Mouse (Mus musculus): ENCODE data around the gene Nfia. TPM values are rescaled to one million over a fixed set of nuclear protein-coding genes. Genes with fewer than 3 reads are reported as not detected.
A peak's percentile ranks its signal among the peaks of the same experiment; 100 is the strongest.

Gene Nfia
- polyA plus RNA-seq, 1 experiment from 2014 or later, result 23.5 TPM

DNA sequence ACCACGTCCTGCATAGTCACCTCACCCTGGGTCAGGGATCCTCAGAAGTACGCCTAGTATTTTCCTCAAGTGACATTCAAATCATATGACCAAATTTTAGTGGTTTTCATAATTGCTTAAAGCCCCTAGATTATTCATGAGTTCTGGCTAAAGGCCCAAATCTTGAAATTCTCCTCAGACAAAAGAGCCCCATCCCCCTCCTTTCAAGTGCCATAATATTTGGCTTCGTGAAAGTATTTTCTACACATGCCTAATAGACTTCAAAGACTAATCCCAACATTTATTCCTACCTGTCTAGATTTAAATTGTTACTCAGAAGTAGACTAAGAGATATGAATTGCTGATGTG lies 154.7 kb downstream of the Nfia start:
- no peak overlapping the region for H3K4me3 ChIP-seq (ENCODE audit: low read depth, low read length)
- WGBS, result 84% methylated on average over 3 of the region's 3 CpGs
- no peak overlapping the region for H3K4me2 ChIP-seq (ENCODE audit: low read depth, low read length)
- ATAC-seq (replicated peaks; ENCODE audit: insufficient number of reproducible peaks, low FRiP score, low TSS enrichment, low read depth) (no peak), DNase-seq (ENCODE audit: low spot score) (no peak)
- no peaks in the 10 kb centered on the region for H3K27me3 ChIP-seq (ENCODE audit: control insufficient read depth, insufficient read depth, low read length)
- no peak overlapping the region for H3K27ac ChIP-seq (replicated peaks; ENCODE audit: low read depth, low read length)
- H3K4me1 ChIP-seq (ENCODE audit: control insufficient read depth, insufficient read depth, low read length), result no peaks in the 10 kb centered on the region
- H3K36me3 ChIP-seq (replicated peaks; ENCODE audit: control insufficient read depth, insufficient read depth, low read depth, low read length), result no peaks in the 10 kb centered on the region
- no peak overlapping the region for H3K9ac ChIP-seq (replicated peaks; ENCODE audit: low read length)
- H3K9me3 ChIP-seq (replicated peaks; ENCODE audit: control insufficient read depth, low read length), result no peaks in the 10 kb centered on the region

DNA sequence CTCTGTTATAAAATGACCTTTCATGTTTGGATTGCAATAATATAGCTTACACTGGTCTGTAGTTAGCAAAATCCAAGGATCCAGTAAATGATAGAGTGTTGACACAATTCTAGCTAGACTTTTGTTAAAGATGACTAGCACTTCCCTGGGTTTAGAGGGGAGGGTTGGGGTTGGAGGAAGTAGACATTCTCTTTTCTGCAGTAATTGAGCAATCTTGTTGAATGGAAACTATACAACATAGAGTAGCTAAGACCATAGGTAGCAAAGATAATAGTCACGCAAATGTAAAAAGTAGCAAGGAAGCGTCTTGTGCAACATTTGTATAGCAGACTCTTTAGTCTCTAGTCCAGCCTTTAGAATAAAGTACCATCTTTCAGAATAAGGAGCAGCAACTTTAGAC lies 163.8 kb downstream of the Nfia start:
- Histone ChIP-seq H3K36me3 (replicated peaks; ENCODE audit: control insufficient read depth, insufficient read depth, low read depth, low read length) (no peaks in the 10 kb centered on the region), H3K9me3 (replicated peaks; ENCODE audit: control insufficient read depth, low read length) (no peaks in the 10 kb centered on the region), H3K4me2 (ENCODE audit: low read depth, low read length) (no peak overlapping the region), H3K4me3 (ENCODE audit: low read depth, low read length) (no peak overlapping the region), H3K27me3 (ENCODE audit: control insufficient read depth, insufficient read depth, low read length) (no peaks in the 10 kb centered on the region), H3K4me1 (ENCODE audit: control insufficient read depth, insufficient read depth, low read length) (no peaks in the 10 kb centered on the region), H3K27ac (replicated peaks; ENCODE audit: low read depth, low read length) (no peak overlapping the region), H3K9ac (replicated peaks; ENCODE audit: low read length) (no peak overlapping the region)
- ATAC-seq (replicated peaks; ENCODE audit: insufficient number of reproducible peaks, low FRiP score, low TSS enrichment, low read depth) (no peak), DNase-seq (ENCODE audit: low spot score) (no peak)
- 94% methylated on average over 2 of the region's 2 CpGs for WGBS

DNA sequence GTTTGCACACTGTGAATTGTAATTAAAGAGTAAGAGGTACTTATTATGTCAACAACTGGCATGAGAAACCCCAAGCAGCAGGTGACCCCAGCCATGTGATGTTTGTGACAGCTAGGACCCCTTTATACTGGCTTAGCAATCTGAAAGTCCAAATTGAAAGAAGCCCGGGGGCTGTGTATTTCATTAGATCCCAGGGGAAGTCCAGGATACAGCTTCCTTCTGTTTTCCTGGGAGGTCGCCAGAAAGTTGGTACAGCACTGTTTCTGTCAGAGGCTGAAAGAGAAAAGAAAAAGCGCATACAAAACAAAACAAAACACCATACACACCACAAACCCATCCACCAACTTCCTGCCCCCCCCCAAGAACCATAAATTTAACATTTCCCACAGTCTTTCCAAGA lies 164.4 kb downstream of the Nfia start:
- no peak overlapping the region for H3K4me2 ChIP-seq (ENCODE audit: low read depth, low read length)
- no peak overlapping the region for H3K9ac ChIP-seq (replicated peaks; ENCODE audit: low read length)
- H3K36me3 ChIP-seq (replicated peaks; ENCODE audit: control insufficient read depth, insufficient read depth, low read depth, low read length), result no peaks in the 10 kb centered on the region
- no peaks in the 10 kb centered on the region for H3K4me1 ChIP-seq (ENCODE audit: control insufficient read depth, insufficient read depth, low read length)
- ATAC-seq (replicated peaks; ENCODE audit: insufficient number of reproducible peaks, low FRiP score, low TSS enrichment, low read depth) (no peak), DNase-seq (ENCODE audit: low spot score) (no peak)
- 58% methylated on average over 3 of the region's 3 CpGs for WGBS
- no peaks in the 10 kb centered on the region for H3K27me3 ChIP-seq (ENCODE audit: control insufficient read depth, insufficient read depth, low read length)
- H3K27ac ChIP-seq (replicated peaks; ENCODE audit: low read depth, low read length), result no peak overlapping the region
- no peaks in the 10 kb centered on the region for H3K9me3 ChIP-seq (replicated peaks; ENCODE audit: control insufficient read depth, low read length)
- no peak overlapping the region for H3K4me3 ChIP-seq (ENCODE audit: low read depth, low read length)

DNA sequence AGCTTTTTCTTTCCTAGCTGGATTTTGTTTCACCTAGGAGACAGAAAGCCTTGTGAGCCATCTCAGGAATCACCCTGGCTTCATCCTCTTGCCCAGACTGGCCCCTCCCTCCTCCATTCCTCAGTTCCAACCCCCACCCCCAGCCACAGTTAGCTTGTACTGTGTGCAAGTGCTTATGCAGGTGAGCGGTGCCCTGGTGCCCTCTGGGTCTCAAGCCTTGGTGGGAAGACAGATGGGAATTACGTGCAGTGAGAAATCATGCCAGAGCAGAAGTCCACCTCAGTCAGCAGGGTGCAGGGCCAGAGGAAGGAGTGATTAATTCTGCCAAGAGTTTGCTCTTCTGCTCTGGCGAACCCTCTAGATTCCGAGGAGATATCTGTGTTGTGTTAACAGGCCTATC lies 167.0 kb downstream of the Nfia start:
- DNase-seq (ENCODE audit: low spot score) (no peak), ATAC-seq (replicated peaks; ENCODE audit: insufficient number of reproducible peaks, low FRiP score, low TSS enrichment, low read depth) (no peak)
- Histone ChIP-seq H3K27ac (replicated peaks; ENCODE audit: low read depth, low read length) (no peak overlapping the region), H3K4me2 (ENCODE audit: low read depth, low read length) (no peak overlapping the region), H3K4me3 (ENCODE audit: low read depth, low read length) (no peak overlapping the region), H3K4me1 (ENCODE audit: control insufficient read depth, insufficient read depth, low read length) (no peaks in the 10 kb centered on the region), H3K27me3 (ENCODE audit: control insufficient read depth, insufficient read depth, low read length) (no peaks in the 10 kb centered on the region), H3K9ac (replicated peaks; ENCODE audit: low read length) (no peak overlapping the region), H3K9me3 (replicated peaks; ENCODE audit: control insufficient read depth, low read length) (no peaks in the 10 kb centered on the region), H3K36me3 (replicated peaks; ENCODE audit: control insufficient read depth, insufficient read depth, low read depth, low read length) (no peaks in the 10 kb centered on the region)
- 61% methylated on average over 4 of the region's 4 CpGs for WGBS

DNA sequence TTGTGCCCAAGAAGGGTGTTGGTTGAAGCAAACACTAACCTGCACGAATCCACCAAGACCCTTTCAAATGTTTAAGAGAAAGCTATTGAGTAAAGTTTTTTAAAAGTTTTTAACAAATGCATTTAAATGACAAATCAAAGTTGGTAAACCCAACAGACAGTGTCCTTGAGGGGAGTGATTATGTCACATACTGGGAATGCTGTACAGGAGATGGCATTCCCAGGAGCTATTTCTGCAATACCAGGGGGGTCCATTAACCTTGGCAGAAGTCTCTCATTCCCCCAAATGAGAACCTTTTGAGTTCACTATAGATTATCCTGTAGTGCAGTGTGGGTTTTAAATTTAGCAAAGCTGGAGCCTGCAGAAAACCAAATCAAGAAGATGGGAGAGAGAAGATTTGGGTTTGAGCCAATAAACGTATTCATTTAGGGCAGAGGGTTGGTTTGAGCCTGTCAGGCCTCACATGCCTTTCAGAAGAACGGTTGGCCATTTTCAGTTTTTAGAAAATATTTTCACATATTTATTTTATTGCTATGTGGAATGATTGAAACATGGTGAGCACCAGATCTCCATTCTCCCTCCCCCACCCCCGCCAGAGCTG lies 167.5 kb downstream of the Nfia start:
- no peak for DNase-seq (ENCODE audit: low spot score)
- 89% methylated on average over 4 of the region's 4 CpGs for WGBS
- H3K27ac ChIP-seq (replicated peaks; ENCODE audit: low read depth, low read length), result no peak overlapping the region
- H3K36me3 ChIP-seq (replicated peaks; ENCODE audit: control insufficient read depth, insufficient read depth, low read depth, low read length), result no peaks in the 10 kb centered on the region
- no peak overlapping the region for H3K4me3 ChIP-seq (ENCODE audit: low read depth, low read length)
- no peaks in the 10 kb centered on the region for H3K9me3 ChIP-seq (replicated peaks; ENCODE audit: control insufficient read depth, low read length)
- no peak overlapping the region for H3K4me2 ChIP-seq (ENCODE audit: low read depth, low read length)
- ATAC-seq (replicated peaks; ENCODE audit: insufficient number of reproducible peaks, low FRiP score, low TSS enrichment, low read depth), result no peak
- no peaks in the 10 kb centered on the region for H3K27me3 ChIP-seq (ENCODE audit: control insufficient read depth, insufficient read depth, low read length)
- no peak overlapping the region for H3K9ac ChIP-seq (replicated peaks; ENCODE audit: low read length)
- no peaks in the 10 kb centered on the region for H3K4me1 ChIP-seq (ENCODE audit: control insufficient read depth, insufficient read depth, low read length)

DNA sequence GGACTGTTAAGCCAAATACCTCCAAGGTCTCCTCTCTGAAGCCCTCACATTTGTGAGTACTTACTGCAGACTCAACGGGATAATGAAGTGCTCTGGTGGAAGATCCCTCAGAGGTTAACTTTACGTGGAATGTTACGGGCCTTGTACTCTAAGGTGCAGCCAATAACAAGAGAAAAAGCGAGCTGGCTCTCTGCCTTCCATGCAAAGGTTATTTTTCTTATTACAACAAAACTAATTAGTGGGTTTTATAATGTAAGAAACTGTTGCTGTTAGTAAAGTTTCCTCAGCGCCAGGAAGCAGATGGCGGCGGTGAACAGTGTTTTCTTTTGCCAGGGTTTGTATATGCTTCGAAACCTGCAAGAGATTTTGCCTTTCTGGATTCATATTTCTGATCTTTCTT lies 169.1 kb downstream of the Nfia start:
- Histone ChIP-seq H3K36me3 (replicated peaks; ENCODE audit: control insufficient read depth, insufficient read depth, low read depth, low read length) (no peaks in the 10 kb centered on the region), H3K27ac (replicated peaks; ENCODE audit: low read depth, low read length) (no peak overlapping the region), H3K4me1 (ENCODE audit: control insufficient read depth, insufficient read depth, low read length) (no peaks in the 10 kb centered on the region), H3K4me3 (ENCODE audit: low read depth, low read length) (no peak overlapping the region), H3K4me2 (ENCODE audit: low read depth, low read length) (no peak overlapping the region), H3K9ac (replicated peaks; ENCODE audit: low read length) (no peak overlapping the region), H3K9me3 (replicated peaks; ENCODE audit: control insufficient read depth, low read length) (no peaks in the 10 kb centered on the region), H3K27me3 (ENCODE audit: control insufficient read depth, insufficient read depth, low read length) (no peaks in the 10 kb centered on the region)
- 76% methylated on average over 8 of the region's 8 CpGs for WGBS
- DNase-seq (ENCODE audit: low spot score) (no peak), ATAC-seq (replicated peaks; ENCODE audit: insufficient number of reproducible peaks, low FRiP score, low TSS enrichment, low read depth) (no peak)

DNA sequence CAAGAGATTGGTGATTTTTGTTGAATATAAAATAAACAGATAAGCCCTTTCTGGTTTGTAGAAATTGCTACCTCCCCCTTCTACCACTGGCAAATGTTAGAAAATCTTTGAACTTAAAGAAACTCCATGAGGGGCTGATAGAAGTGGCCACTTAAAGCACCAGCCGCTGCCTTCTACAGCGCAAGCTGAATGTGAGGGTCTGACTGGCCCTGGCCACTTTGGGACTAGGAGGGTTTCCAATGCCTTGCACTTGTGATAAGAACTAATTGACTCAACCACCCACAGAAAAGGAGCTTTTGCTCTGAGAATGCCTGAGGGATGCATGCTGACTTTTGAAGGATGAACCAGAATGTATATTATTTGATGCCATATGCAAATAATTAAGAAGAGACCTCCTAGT lies 171.8 kb downstream of the Nfia start:
- H3K27me3 ChIP-seq (ENCODE audit: control insufficient read depth, insufficient read depth, low read length), result no peaks in the 10 kb centered on the region
- WGBS, result 89% methylated on average over 2 of the region's 2 CpGs
- no peak for ATAC-seq (replicated peaks; ENCODE audit: insufficient number of reproducible peaks, low FRiP score, low TSS enrichment, low read depth)
- H3K36me3 ChIP-seq (replicated peaks; ENCODE audit: control insufficient read depth, insufficient read depth, low read depth, low read length), result no peaks in the 10 kb centered on the region
- no peak overlapping the region for H3K4me2 ChIP-seq (ENCODE audit: low read depth, low read length)
- DNase-seq (ENCODE audit: low spot score), result no peak
- no peak overlapping the region for H3K27ac ChIP-seq (replicated peaks; ENCODE audit: low read depth, low read length)
- H3K4me3 ChIP-seq (ENCODE audit: low read depth, low read length), result no peak overlapping the region
- H3K4me1 ChIP-seq (ENCODE audit: control insufficient read depth, insufficient read depth, low read length), result no peaks in the 10 kb centered on the region
- no peaks in the 10 kb centered on the region for H3K9me3 ChIP-seq (replicated peaks; ENCODE audit: control insufficient read depth, low read length)
- no peak overlapping the region for H3K9ac ChIP-seq (replicated peaks; ENCODE audit: low read length)

DNA sequence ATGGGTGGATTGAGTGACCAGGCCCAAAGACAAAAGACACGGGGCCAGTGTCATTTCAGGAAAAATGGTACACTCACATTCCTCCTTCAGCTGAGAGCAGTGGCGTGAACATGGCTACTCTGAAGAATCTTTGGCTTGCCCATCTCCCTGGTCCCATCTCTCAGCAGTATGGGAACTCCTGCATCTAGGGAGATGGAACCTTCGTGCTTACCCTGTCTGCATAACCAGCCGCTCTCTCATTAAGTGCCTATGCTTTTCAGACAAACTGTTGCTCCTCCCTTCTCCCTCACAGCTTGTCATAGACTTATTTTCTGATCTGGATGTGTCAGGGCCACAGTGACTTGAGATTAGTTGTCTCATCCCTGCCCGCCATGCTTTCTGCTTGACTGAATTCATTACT lies 174.9 kb downstream of the Nfia start:
- Histone ChIP-seq H3K4me2 (ENCODE audit: low read depth, low read length) (no peak overlapping the region), H3K4me1 (ENCODE audit: control insufficient read depth, insufficient read depth, low read length) (no peaks in the 10 kb centered on the region), H3K36me3 (replicated peaks; ENCODE audit: control insufficient read depth, insufficient read depth, low read depth, low read length) (no peaks in the 10 kb centered on the region), H3K9me3 (replicated peaks; ENCODE audit: control insufficient read depth, low read length) (no peaks in the 10 kb centered on the region), H3K9ac (replicated peaks; ENCODE audit: low read length) (no peak overlapping the region), H3K27ac (replicated peaks; ENCODE audit: low read depth, low read length) (no peak overlapping the region), H3K27me3 (ENCODE audit: control insufficient read depth, insufficient read depth, low read length) (no peaks in the 10 kb centered on the region), H3K4me3 (ENCODE audit: low read depth, low read length) (no peak overlapping the region)
- 0 out of 2 replicates have a peak, but pooled peaks have one; percentile 19 for ATAC-seq (replicated peaks; ENCODE audit: insufficient number of reproducible peaks, low FRiP score, low TSS enrichment, low read depth)
- DNase-seq (ENCODE audit: low spot score), result no peak
- 79% methylated on average over 5 of the region's 5 CpGs for WGBS
